Mouse (Mus musculus): ENCODE results near the gene Ryk. TPM values are rescaled to one million over a fixed set of nuclear protein-coding genes. Genes with fewer than 3 reads are reported as not detected.

Gene Ryk
- polyA plus RNA-seq, 1 experiment: 6.8 TPM

DNA sequence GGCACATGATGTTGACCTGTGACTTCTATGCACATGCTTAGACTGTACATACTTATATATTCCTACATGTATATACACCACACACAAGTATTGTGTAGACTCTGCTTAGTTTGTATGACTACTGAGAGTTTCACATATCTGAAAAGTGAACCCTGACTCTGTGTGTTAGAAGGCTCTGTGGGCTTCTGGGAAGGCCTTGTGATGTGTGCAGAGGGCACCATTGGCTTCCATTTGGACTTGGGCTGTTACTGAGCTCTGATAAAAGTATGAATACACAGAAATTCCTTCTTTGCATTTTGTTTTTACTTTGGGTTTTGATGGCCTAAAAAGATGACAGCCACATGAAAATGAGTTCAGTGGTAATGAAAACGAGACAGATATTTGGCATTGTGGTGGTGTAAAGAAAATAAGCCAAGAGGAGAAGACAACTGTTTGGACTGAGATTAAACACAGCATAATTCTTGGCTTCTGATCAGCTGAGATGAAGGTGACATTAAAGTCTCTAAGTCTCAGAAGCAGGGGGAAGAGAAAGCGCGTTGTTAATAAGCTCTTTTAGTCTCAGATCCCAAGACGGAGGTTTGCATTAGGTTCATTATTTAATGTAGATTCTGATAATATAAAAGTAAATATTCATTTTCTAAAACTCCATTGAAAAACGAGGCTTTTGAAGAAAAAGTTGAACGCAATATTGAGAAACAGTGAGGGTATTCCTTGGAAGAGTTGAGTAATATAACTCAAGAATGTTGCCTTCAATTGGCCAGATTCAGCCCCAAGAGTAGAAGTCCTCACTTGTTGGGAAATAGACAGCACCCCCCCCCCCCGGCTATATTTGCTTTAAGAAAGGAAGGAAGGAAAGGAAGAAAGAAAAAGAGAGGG is 58.0 kb downstream of the Ryk start:
- Histone ChIP-seq H3K4me3 (ENCODE audit: extremely low read depth, insufficient read depth, insufficient read length) (no peak overlapping the region), H3K27ac (ENCODE audit: insufficient read depth, low read length) (no peak overlapping the region), H3K4me1 (ENCODE audit: control insufficient read depth, insufficient read depth, insufficient read length) (no peaks in the 10 kb centered on the region), H3K36me3 (ENCODE audit: control insufficient read depth, insufficient read depth, low read length) (no peaks in the 10 kb centered on the region), H3K27me3 (ENCODE audit: control insufficient read depth, insufficient read depth, low read length) (no peaks in the 10 kb centered on the region)
- 84% methylated on average over 7 of the region's 7 CpGs for WGBS
- no peak for TF ChIP-seq POLR2A (IDR thresholded peaks at IDR 0.05; ENCODE audit: low read depth, low read length)
- no peak for TF ChIP-seq CTCF (IDR thresholded peaks at IDR 0.05; ENCODE audit: extremely low read depth, insufficient read depth, insufficient read length, insufficient replicate concordance)
- no peak for DNase-seq (ENCODE audit: low read depth in 1 of 2, low spot score in 2 of 2)

GRCm38 (mm10) chr9:102893356-102893870 is 58.7 kb downstream of the Ryk start:
- no peak for TF ChIP-seq CTCF (IDR thresholded peaks at IDR 0.05; ENCODE audit: extremely low read depth, insufficient read depth, insufficient read length, insufficient replicate concordance)
- no peak for TF ChIP-seq POLR2A (IDR thresholded peaks at IDR 0.05; ENCODE audit: low read depth, low read length)
- Histone ChIP-seq H3K36me3 (ENCODE audit: control insufficient read depth, insufficient read depth, low read length) (no peaks in the 10 kb centered on the region), H3K4me1 (ENCODE audit: control insufficient read depth, insufficient read depth, insufficient read length) (no peaks in the 10 kb centered on the region), H3K27me3 (ENCODE audit: control insufficient read depth, insufficient read depth, low read length) (no peaks in the 10 kb centered on the region), H3K4me3 (ENCODE audit: extremely low read depth, insufficient read depth, insufficient read length) (no peak overlapping the region), H3K27ac (ENCODE audit: insufficient read depth, low read length) (no peak overlapping the region)
- 87% methylated on average over 11 of the region's 11 CpGs for WGBS
- no peak for DNase-seq (ENCODE audit: low read depth in 1 of 2, low spot score in 2 of 2)

DNA sequence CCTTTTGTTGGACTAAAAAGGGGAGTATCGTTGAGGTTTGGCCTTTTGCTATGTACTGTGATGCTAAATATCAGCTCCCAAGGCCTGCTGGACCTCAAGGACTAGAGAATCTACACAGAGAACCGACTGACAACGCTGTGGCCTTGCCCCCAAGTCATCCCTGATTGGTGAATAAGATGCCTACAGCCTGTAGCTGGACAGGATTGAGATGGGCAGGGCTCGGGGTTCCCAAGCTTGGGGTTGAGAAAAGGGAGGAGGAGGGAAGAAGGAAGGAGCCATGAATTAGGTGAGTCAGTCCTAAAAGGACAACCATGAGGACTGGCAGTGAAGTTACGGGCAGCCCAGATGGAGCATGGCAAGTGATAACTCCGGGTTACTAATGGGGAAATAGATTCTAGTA is 65.2 kb downstream of the Ryk start:
- Histone ChIP-seq H3K27ac (ENCODE audit: insufficient read depth, low read length) (no peak overlapping the region), H3K4me1 (ENCODE audit: control insufficient read depth, insufficient read depth, insufficient read length) (no peaks in the 10 kb centered on the region), H3K27me3 (ENCODE audit: control insufficient read depth, insufficient read depth, low read length) (no peaks in the 10 kb centered on the region), H3K4me3 (ENCODE audit: extremely low read depth, insufficient read depth, insufficient read length) (no peak overlapping the region), H3K36me3 (ENCODE audit: control insufficient read depth, insufficient read depth, low read length) (no peaks in the 10 kb centered on the region)
- DNase-seq (ENCODE audit: low read depth in 1 of 2, low spot score in 2 of 2): no peak
- TF ChIP-seq POLR2A (IDR thresholded peaks at IDR 0.05; ENCODE audit: low read depth, low read length) (no peak), CTCF (IDR thresholded peaks at IDR 0.05; ENCODE audit: extremely low read depth, insufficient read depth, insufficient read length, insufficient replicate concordance) (no peak)
- 83% methylated on average over 6 of the region's 6 CpGs for WGBS

GRCm38 (mm10) chr9:102902308-102902707 is 67.6 kb downstream of the Ryk start:
- WGBS: 92% methylated on average over 7 of the region's 7 CpGs
- Histone ChIP-seq H3K36me3 (ENCODE audit: control insufficient read depth, insufficient read depth, low read length) (no peaks in the 10 kb centered on the region), H3K27me3 (ENCODE audit: control insufficient read depth, insufficient read depth, low read length) (no peaks in the 10 kb centered on the region), H3K27ac (ENCODE audit: insufficient read depth, low read length) (no peak overlapping the region), H3K4me3 (ENCODE audit: extremely low read depth, insufficient read depth, insufficient read length) (no peak overlapping the region), H3K4me1 (ENCODE audit: control insufficient read depth, insufficient read depth, insufficient read length) (no peaks in the 10 kb centered on the region)
- TF ChIP-seq POLR2A (IDR thresholded peaks at IDR 0.05; ENCODE audit: low read depth, low read length) (no peak), CTCF (IDR thresholded peaks at IDR 0.05; ENCODE audit: extremely low read depth, insufficient read depth, insufficient read length, insufficient replicate concordance) (no peak)
- no peak for DNase-seq (ENCODE audit: low read depth in 1 of 2, low spot score in 2 of 2)

GRCm38 (mm10) chr9:102904952-102905351 is 70.2 kb downstream of the Ryk start:
- 96% methylated on average over 6 of the region's 6 CpGs for WGBS
- Histone ChIP-seq H3K27me3 (ENCODE audit: control insufficient read depth, insufficient read depth, low read length) (no peaks in the 10 kb centered on the region), H3K4me1 (ENCODE audit: control insufficient read depth, insufficient read depth, insufficient read length) (no peaks in the 10 kb centered on the region), H3K36me3 (ENCODE audit: control insufficient read depth, insufficient read depth, low read length) (no peaks in the 10 kb centered on the region), H3K4me3 (ENCODE audit: extremely low read depth, insufficient read depth, insufficient read length) (no peak overlapping the region), H3K27ac (ENCODE audit: insufficient read depth, low read length) (no peak overlapping the region)
- TF ChIP-seq POLR2A (IDR thresholded peaks at IDR 0.05; ENCODE audit: low read depth, low read length) (no peak), CTCF (IDR thresholded peaks at IDR 0.05; ENCODE audit: extremely low read depth, insufficient read depth, insufficient read length, insufficient replicate concordance) (no peak)
- DNase-seq (ENCODE audit: low read depth in 1 of 2, low spot score in 2 of 2): no peak

DNA sequence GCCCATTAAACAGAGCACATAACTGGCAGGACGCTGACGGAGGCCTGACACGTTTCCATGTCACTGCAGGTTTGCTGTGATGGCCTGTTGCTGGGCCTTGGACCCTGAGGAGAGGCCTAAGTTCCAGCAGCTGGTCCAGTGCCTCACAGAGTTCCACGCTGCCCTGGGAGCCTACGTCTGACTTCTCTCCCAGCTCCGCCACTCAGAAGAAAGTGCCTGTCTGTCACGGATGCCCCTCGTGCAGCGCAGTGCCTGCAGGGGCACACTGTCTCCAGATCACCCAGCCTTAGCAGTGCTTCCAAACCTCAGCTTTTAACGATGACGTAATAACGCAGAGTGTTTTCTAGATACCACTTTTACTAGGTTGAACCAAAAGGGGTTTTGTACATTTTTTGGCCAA is 72.1 kb downstream of the Ryk start:
- TF ChIP-seq POLR2A (IDR thresholded peaks at IDR 0.05; ENCODE audit: low read depth, low read length) (no peak), CTCF (IDR thresholded peaks at IDR 0.05; ENCODE audit: extremely low read depth, insufficient read depth, insufficient read length, insufficient replicate concordance) (no peak)
- Histone ChIP-seq H3K4me1 (ENCODE audit: control insufficient read depth, insufficient read depth, insufficient read length) (no peaks in the 10 kb centered on the region), H3K27ac (ENCODE audit: insufficient read depth, low read length) (no peak overlapping the region), H3K36me3 (ENCODE audit: control insufficient read depth, insufficient read depth, low read length) (no peaks in the 10 kb centered on the region), H3K27me3 (ENCODE audit: control insufficient read depth, insufficient read depth, low read length) (no peaks in the 10 kb centered on the region), H3K4me3 (ENCODE audit: extremely low read depth, insufficient read depth, insufficient read length) (no peak overlapping the region)
- DNase-seq (ENCODE audit: low read depth in 1 of 2, low spot score in 2 of 2): no peak
- 92% methylated on average over 12 of the region's 12 CpGs for WGBS

Data from spleen, adult 2 months (tissue).